Mouse (Mus musculus) testis, adult 2 months (tissue): ENCODE results near the gene Kat6b. TPM values are rescaled to one million over a fixed set of nuclear protein-coding genes. Genes with fewer than 3 reads are reported as not detected.

ENCODE experiments used
- H3K27ac ChIP-seq: fragments of 200-500 bp; 2 replicates; pipeline ENCODE4 v1.5.1; 2012; ENCODE audit warnings: low read depth, low read length; ENCODE audit not compliant: control insufficient read depth, insufficient read depth
- H3K27me3 ChIP-seq: fragments of 200-500 bp; 2 replicates; pipeline ENCODE4 v1.6.1; 2012; ENCODE audit warnings: mild to moderate bottlenecking, low read length, moderate library complexity; ENCODE audit not compliant: control insufficient read depth, insufficient read depth
- H3K36me3 ChIP-seq: fragments of 200-500 bp; 2 replicates; pipeline ENCODE4 v1.6.1; 2012; ENCODE audit warnings: mild to moderate bottlenecking, low read length; ENCODE audit not compliant: control insufficient read depth, insufficient read depth
- H3K4me1 ChIP-seq: fragments of 200-500 bp; 2 replicates; pipeline ENCODE4 v1.6.1; 2012; ENCODE audit warnings: low read length; ENCODE audit not compliant: control insufficient read depth, insufficient read depth
- H3K4me3 ChIP-seq: fragments of 200-500 bp; 2 replicates; pipeline ENCODE4 v1.5.1; 2012; ENCODE audit warnings: low read depth, mild to moderate bottlenecking, low read length, moderate library complexity, mixed read lengths; ENCODE audit not compliant: control insufficient read depth
- CTCF ChIP-seq: fragments of 200-500 bp; IDR thresholded peaks from 2 replicates; pipeline ENCODE4 v1.5.1; 2012; ENCODE audit warnings: low read depth, mild to moderate bottlenecking, inconsistent platforms, low read length, moderate library complexity; ENCODE audit not compliant: control insufficient read depth, insufficient read depth, insufficient replicate concordance
- POLR2A ChIP-seq: fragments of 200-500 bp; IDR thresholded peaks from 2 replicates; pipeline ENCODE4 v1.6.1; 2012; ENCODE audit warnings: low read depth, mild to moderate bottlenecking, inconsistent platforms, low read length, moderate library complexity; ENCODE audit not compliant: control insufficient read depth
- polyA plus RNA-seq: library from polyadenylated mRNA; depleted of rRNA; stranded (reverse); fragments of >200 nt; gene quantifications from 2 replicates; pipeline ENCODE4 v1.2.3, GENCODE M21; 2012

The Kat6b gene
- polyA plus RNA-seq, 1 experiment, result 7.6 TPM

DNA sequence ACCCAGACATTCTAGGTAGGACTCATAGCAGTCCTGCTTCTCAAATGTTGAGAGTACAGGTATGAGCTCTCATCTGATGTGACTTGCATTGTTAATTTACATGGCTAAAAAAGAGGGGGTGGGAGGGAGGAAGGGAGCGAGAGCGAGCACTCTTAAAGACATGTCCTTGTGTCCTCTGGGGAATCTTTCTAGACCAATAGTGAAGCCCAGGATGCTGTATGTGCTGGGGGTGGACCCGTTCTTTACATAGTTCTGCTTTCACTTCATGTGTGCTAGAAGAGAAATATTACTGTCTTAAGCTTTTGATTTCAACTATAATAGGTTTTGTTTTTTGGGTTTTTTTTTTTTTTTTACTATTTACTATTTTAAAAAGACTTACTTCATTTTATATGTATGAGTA lies 101.1 kb downstream of the Kat6b start:
- no peaks in the 10 kb centered on the region for H3K27me3 ChIP-seq
- no peak overlapping the region for H3K27ac ChIP-seq
- H3K36me3 ChIP-seq, result no peaks in the 10 kb centered on the region
- TF ChIP-seq CTCF, result no peak
- no peak for TF ChIP-seq POLR2A
- peaks cover 2% of the 10 kb centered on the region; the same call in 1 of the 2 replicates for H3K4me1 ChIP-seq
- no peak overlapping the region for H3K4me3 ChIP-seq

GRCm38 (mm10) chr14:21583051-21583450 lies 101.8 kb downstream of the Kat6b start:
- TF ChIP-seq POLR2A (no peak), CTCF (no peak)
- Histone ChIP-seq H3K4me3 (no peak overlapping the region), H3K27ac (no peak overlapping the region), H3K36me3 (no peaks in the 10 kb centered on the region), H3K27me3 (no peaks in the 10 kb centered on the region), H3K4me1 (peaks cover 2% of the 10 kb centered on the region; the same call in 1 of the 2 replicates)

- Histone ChIP-seq H3K4me3 (no peak overlapping the region), H3K27me3 (no peaks in the 10 kb centered on the region), H3K27ac (no peak overlapping the region), H3K4me1 (peaks cover 2% of the 10 kb centered on the region; the same call in 1 of the 2 replicates), H3K36me3 (no peaks in the 10 kb centered on the region)
- TF ChIP-seq CTCF, result no peak
- no peak for TF ChIP-seq POLR2A
Measured at GRCm38 (mm10) chr14:21583868-21584267, 102.6 kb downstream of the Kat6b start.

DNA sequence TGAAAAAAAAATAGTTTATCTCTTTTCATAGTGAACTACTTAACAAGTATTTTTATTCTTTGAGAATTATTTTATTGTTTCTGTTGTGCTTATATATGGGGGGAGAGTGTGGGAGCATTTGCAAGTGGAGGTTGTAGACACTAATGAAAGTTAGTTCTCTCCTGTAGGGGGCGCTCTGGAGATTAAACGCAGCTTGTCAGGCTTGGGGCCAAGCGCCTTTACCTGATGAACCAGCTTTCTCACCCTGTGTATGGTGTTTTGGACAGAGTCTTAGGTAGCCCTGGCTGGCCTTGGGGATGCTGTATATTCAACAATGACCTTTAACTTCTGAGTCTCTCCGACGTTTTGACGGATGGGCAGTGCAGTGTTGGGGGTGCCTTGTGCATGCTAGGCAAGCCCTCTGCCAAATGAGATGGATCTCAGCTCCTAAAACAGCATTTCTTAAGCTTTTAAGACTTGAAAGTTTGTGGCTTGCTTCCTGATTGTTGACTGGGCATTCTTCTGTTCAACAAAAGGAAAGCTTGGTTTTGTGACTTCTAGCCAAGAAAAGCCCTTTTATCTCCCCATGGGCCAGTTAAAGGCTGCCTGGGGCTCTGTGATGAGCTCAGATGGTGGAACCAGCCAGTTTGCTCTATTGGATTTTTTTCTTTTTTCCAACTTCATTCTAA lies 103.4 kb downstream of the Kat6b start:
- H3K4me1 ChIP-seq, result peaks cover 2% of the 10 kb centered on the region; the same call in 1 of the 2 replicates
- TF ChIP-seq POLR2A (no peak), CTCF (peak; percentile 35; the same call in 1 of the 2 replicates)
- no peak overlapping the region for H3K27ac ChIP-seq
- no peaks in the 10 kb centered on the region for H3K36me3 ChIP-seq
- H3K4me3 ChIP-seq, result no peak overlapping the region
- no peaks in the 10 kb centered on the region for H3K27me3 ChIP-seq

GRCm38 (mm10) chr14:21585491-21586251 lies 104.4 kb downstream of the Kat6b start:
- H3K4me1 ChIP-seq, result peaks cover 2% of the 10 kb centered on the region; the same call in 1 of the 2 replicates
- no peaks in the 10 kb centered on the region for H3K27me3 ChIP-seq
- no peak for TF ChIP-seq CTCF
- TF ChIP-seq POLR2A, result no peak
- H3K4me3 ChIP-seq, result no peak overlapping the region
- no peaks in the 10 kb centered on the region for H3K36me3 ChIP-seq
- no peak overlapping the region for H3K27ac ChIP-seq

GRCm38 (mm10) chr14:21586481-21587118 lies 105.4 kb downstream of the Kat6b start:
- Histone ChIP-seq H3K27ac (no peak overlapping the region), H3K4me1 (peaks cover 2% of the 10 kb centered on the region; the same call in 1 of the 2 replicates)

GRCm38 (mm10) chr14:21587931-21588330 lies 106.7 kb downstream of the Kat6b start:
- Histone ChIP-seq H3K4me1 (peaks cover 2% of the 10 kb centered on the region; the same call in 1 of the 2 replicates), H3K27ac (no peak overlapping the region), H3K4me3 (no peak overlapping the region), H3K27me3 (no peaks in the 10 kb centered on the region), H3K36me3 (no peaks in the 10 kb centered on the region)
- no peak for TF ChIP-seq POLR2A
- no peak for TF ChIP-seq CTCF

More at GRCm38 (mm10) chr14:21586481-21587118, 105.4 kb downstream of the Kat6b start:
- Histone ChIP-seq H3K36me3 (no peaks in the 10 kb centered on the region), H3K27me3 (no peaks in the 10 kb centered on the region), H3K4me3 (no peak overlapping the region)
- TF ChIP-seq CTCF, result no peak
